Mouse (Mus musculus) testis, adult 2 months (tissue): ENCODE measurements around the gene Ngef.

Experiments
- CTCF ChIP-seq: fragments of 200-500 bp; IDR thresholded peaks from 2 replicates; pipeline ENCODE4 v1.5.1; 2012; ENCODE audit warnings: low read depth, mild to moderate bottlenecking, inconsistent platforms, low read length, moderate library complexity; ENCODE audit not compliant: control insufficient read depth, insufficient read depth, insufficient replicate concordance
- POLR2A ChIP-seq: fragments of 200-500 bp; IDR thresholded peaks from 2 replicates; pipeline ENCODE4 v1.6.1; 2012; ENCODE audit warnings: low read depth, mild to moderate bottlenecking, inconsistent platforms, low read length, moderate library complexity; ENCODE audit not compliant: control insufficient read depth

DNA sequence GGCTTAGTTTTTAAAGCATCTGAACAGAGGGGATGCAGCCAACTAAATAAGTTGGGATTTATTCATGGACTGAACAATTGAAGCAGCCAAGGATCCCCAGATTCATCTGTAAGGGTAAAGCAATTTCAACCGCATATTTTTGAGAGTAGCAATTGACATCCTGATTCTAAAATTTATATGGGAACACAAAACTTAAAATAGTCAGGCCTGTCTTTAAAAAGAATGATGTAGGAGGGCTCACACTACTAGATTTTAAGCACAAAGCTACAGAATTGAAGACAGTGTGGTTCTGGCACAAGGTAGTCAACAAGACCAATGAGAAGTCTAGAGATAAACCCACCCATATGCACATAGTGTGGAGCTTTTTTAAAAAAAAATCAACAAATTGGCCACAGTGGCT lies 36.7 kb downstream of the Ngef start:
- TF ChIP-seq CTCF (no peak), POLR2A (no peak)
